Mouse (Mus musculus) liver, embryonic 14.5 days (tissue): ENCODE results near the gene Tyw1.
A peak's percentile ranks its signal among the peaks of the same experiment; 100 is the strongest.

Source experiments
- CTCF ChIP-seq: IDR thresholded peaks from 2 replicates; pipeline ENCODE4 v1.5.1; 2016; ENCODE audit warnings: antibody characterized with exemption, low read depth, control low read depth
- EP300 ChIP-seq: IDR thresholded peaks from 2 replicates; pipeline ENCODE4 v1.6.1; 2016; ENCODE audit warnings: antibody characterized with exemption, low read depth

- TF ChIP-seq EP300 (no peak), CTCF (peak; percentile 45)
Observed at GRCm38 (mm10) chr5:130314926-130315325, 59.5 kb downstream of the Tyw1 start.
